Mouse (Mus musculus) kidney, embryonic 14.5 days (tissue): ENCODE data around the gene Acot7. TPM values are rescaled to one million over a fixed set of nuclear protein-coding genes. Genes with fewer than 3 reads are reported as not detected.
"Not testable (repeated sequence)": the region's sequence is repeated elsewhere in the genome, so short reads cannot be mapped to it uniquely, and the experiment has no call there.

Experiments used
- ATAC-seq: fragments of 200-750 bp; cut with Nextera tagmentation; 2 replicates; pipeline ENCODE4 v1.8.0; 2017; ENCODE audit warnings: moderate number of reproducible peaks, mild to moderate bottlenecking, moderate TSS enrichment, moderate library complexity; ENCODE audit not compliant: low FRiP score, low TSS enrichment
- H3K27ac ChIP-seq: fragments of 300-500 bp; sonication (generic); 2 replicates; pipeline ENCODE4 v1.5.1; 2014; ENCODE audit warnings: low read depth, mild to moderate bottlenecking, low read length, moderate library complexity, mixed read lengths
- H3K27me3 ChIP-seq: fragments of 300-500 bp; sonication (generic); 2 replicates; pipeline ENCODE4 v1.6.1; 2014; ENCODE audit warnings: mild to moderate bottlenecking, low read length; ENCODE audit not compliant: control insufficient read depth, insufficient read depth
- H3K36me3 ChIP-seq: fragments of 300-500 bp; sonication (generic); 2 replicates; pipeline ENCODE4 v1.6.1; 2014; ENCODE audit warnings: low read length, mixed read lengths; ENCODE audit not compliant: control insufficient read depth, insufficient read depth
- H3K4me1 ChIP-seq: fragments of 300-500 bp; sonication (generic); 2 replicates; pipeline ENCODE4 v1.6.1; 2014; ENCODE audit warnings: low read length, mixed read lengths; ENCODE audit not compliant: control insufficient read depth, insufficient read depth
- H3K4me2 ChIP-seq: fragments of 300-500 bp; sonication (generic); replicated peaks from 2 replicates; pipeline ENCODE4 v1.6.1; 2014; ENCODE audit warnings: low read depth, mild to moderate bottlenecking, low read length
- H3K4me3 ChIP-seq: fragments of 300-500 bp; sonication (generic); 2 replicates; pipeline ENCODE4 v1.5.1; 2014; ENCODE audit warnings: mild to moderate bottlenecking, low read length
- H3K9ac ChIP-seq: fragments of 300-500 bp; sonication (generic); 2 replicates; pipeline ENCODE4 v1.6.1; 2014; ENCODE audit warnings: low read depth, mild to moderate bottlenecking, low read length, moderate library complexity
- H3K9me3 ChIP-seq: fragments of 300-500 bp; sonication (generic); 2 replicates; pipeline ENCODE4 v1.6.1; 2016; ENCODE audit warnings: low read length; ENCODE audit not compliant: control insufficient read depth
- WGBS: fragments of 180-500 bp; shearing (Covaris S2); extraction: QIAGEN DNeasy Blood & Tissue Kit; methylation state at CpG from one replicate; pipeline ENCODE4 v1.1.7; 2014; 5-methylcytosine and 5-hydroxymethylcytosine counted together
- polyA plus RNA-seq: library from polyadenylated mRNA; unstranded; fragments of >200 nt; fragmentation: Nextera tagmentation; extraction: Ambion mirVana; gene quantifications from 2 replicates; pipeline ENCODE4 v1.2.1, GENCODE M21; 2014

Acot7 gene
- polyA plus RNA-seq, 1 experiment from 2014 or later, result 64.4 TPM

GRCm38 (mm10) chr4:152230331-152230730, 52.4 kb downstream of the Acot7 start:
- peaks cover 25% of the 10 kb centered on the region for H3K4me1 ChIP-seq
- not testable (repeated sequence) for ATAC-seq, H3K27me3 ChIP-seq, H3K4me3 ChIP-seq, H3K36me3 ChIP-seq, H3K9me3 ChIP-seq, H3K4me2 ChIP-seq, H3K9ac ChIP-seq, H3K27ac ChIP-seq
- WGBS, result 37% methylated on average over 4 of the region's 4 CpGs

GRCm38 (mm10) chr4:152231326-152231725, 53.4 kb downstream of the Acot7 start:
- H3K4me3 ChIP-seq, result no peak overlapping the region
- H3K27me3 ChIP-seq, result no peaks in the 10 kb centered on the region
- H3K9me3 ChIP-seq, result no peaks in the 10 kb centered on the region
- ATAC-seq, result no peak
- H3K4me2 ChIP-seq, result no peak overlapping the region
- peaks cover 25% of the 10 kb centered on the region for H3K4me1 ChIP-seq
- H3K9ac ChIP-seq, result no peak overlapping the region
- no peaks in the 10 kb centered on the region; the same call in 1 of the 2 replicates for H3K36me3 ChIP-seq
- 43% methylated on average over 7 of the region's 7 CpGs for WGBS
- H3K27ac ChIP-seq, result no peak overlapping the region

GRCm38 (mm10) chr4:152232411-152232903, 54.5 kb downstream of the Acot7 start:
- Histone ChIP-seq H3K27me3 (no peaks in the 10 kb centered on the region), H3K4me3 (no peak overlapping the region), H3K4me2 (no peak overlapping the region), H3K9me3 (no peaks in the 10 kb centered on the region), H3K27ac (no peak overlapping the region), H3K9ac (no peak overlapping the region), H3K4me1 (peaks cover 25% of the 10 kb centered on the region), H3K36me3 (no peaks in the 10 kb centered on the region; the same call in 1 of the 2 replicates)
- WGBS, result 79% methylated on average over 4 of the region's 4 CpGs
- ATAC-seq, result no peak

- Histone ChIP-seq H3K27me3 (no peaks in the 10 kb centered on the region), H3K36me3 (no peaks in the 10 kb centered on the region; the same call in 1 of the 2 replicates), H3K27ac (no peak overlapping the region), H3K4me2 (no peak overlapping the region), H3K9ac (no peak overlapping the region), H3K9me3 (no peaks in the 10 kb centered on the region), H3K4me1 (no peaks in the 10 kb centered on the region), H3K4me3 (no peak overlapping the region)
- 80% methylated on average over 4 of the region's 4 CpGs for WGBS
- ATAC-seq, result no peak
These were observed 62.0 kb downstream of the Acot7 start for GRCm38 (mm10) chr4:152239974-152240373.

- Histone ChIP-seq H3K27ac (no peak overlapping the region), H3K4me1 (no peaks in the 10 kb centered on the region), H3K9me3 (no peaks in the 10 kb centered on the region), H3K4me3 (no peak overlapping the region), H3K36me3 (no peaks in the 10 kb centered on the region; the same call in 1 of the 2 replicates), H3K27me3 (no peaks in the 10 kb centered on the region), H3K4me2 (no peak overlapping the region), H3K9ac (no peak overlapping the region)
- ATAC-seq, result no peak
- WGBS, result 87% methylated on average over 9 of the region's 9 CpGs
These were observed 65.4 kb downstream of the Acot7 start for GRCm38 (mm10) chr4:152243241-152243891.

- no peak overlapping the region for H3K27ac ChIP-seq
- H3K36me3 ChIP-seq, result no peaks in the 10 kb centered on the region; the same call in 1 of the 2 replicates
- no peak overlapping the region for H3K9ac ChIP-seq
- H3K27me3 ChIP-seq, result no peaks in the 10 kb centered on the region
- no peak overlapping the region for H3K4me2 ChIP-seq
- WGBS, result 92% methylated on average over 8 of the region's 8 CpGs
- no peak overlapping the region for H3K4me3 ChIP-seq
- H3K4me1 ChIP-seq, result no peaks in the 10 kb centered on the region
- no peaks in the 10 kb centered on the region for H3K9me3 ChIP-seq
- no peak for ATAC-seq
These were observed 66.0 kb downstream of the Acot7 start for GRCm38 (mm10) chr4:152243969-152244368.

GRCm38 (mm10) chr4:152244545-152245522, 66.9 kb downstream of the Acot7 start:
- Histone ChIP-seq H3K4me3 (no peak overlapping the region), H3K4me2 (no peak overlapping the region), H3K36me3 (no peaks in the 10 kb centered on the region; the same call in 1 of the 2 replicates), H3K9ac (no peak overlapping the region), H3K4me1 (no peaks in the 10 kb centered on the region), H3K9me3 (no peaks in the 10 kb centered on the region), H3K27ac (no peak overlapping the region), H3K27me3 (no peaks in the 10 kb centered on the region)
- no peak for ATAC-seq
- 64% methylated on average over 11 of the region's 11 CpGs for WGBS

GRCm38 (mm10) chr4:152246011-152246410, 68.1 kb downstream of the Acot7 start:
- Histone ChIP-seq H3K4me3 (no peak overlapping the region), H3K4me2 (no peak overlapping the region), H3K9me3 (no peaks in the 10 kb centered on the region), H3K36me3 (no peaks in the 10 kb centered on the region), H3K9ac (no peak overlapping the region), H3K27me3 (no peaks in the 10 kb centered on the region), H3K4me1 (no peaks in the 10 kb centered on the region), H3K27ac (no peak overlapping the region)
- ATAC-seq, result no peak
- WGBS, result 81% methylated on average over 6 of the region's 6 CpGs

- no peaks in the 10 kb centered on the region for H3K4me1 ChIP-seq
- no peaks in the 10 kb centered on the region for H3K36me3 ChIP-seq
- no peaks in the 10 kb centered on the region for H3K27me3 ChIP-seq
- no peak overlapping the region for H3K4me2 ChIP-seq
- H3K9ac ChIP-seq, result no peak overlapping the region
- H3K27ac ChIP-seq, result no peak overlapping the region
- H3K4me3 ChIP-seq, result no peak overlapping the region
- H3K9me3 ChIP-seq, result no peaks in the 10 kb centered on the region
- WGBS, result 80% methylated on average over 3 of the region's 3 CpGs
- no peak for ATAC-seq
These were observed 69.3 kb downstream of the Acot7 start for GRCm38 (mm10) chr4:152247195-152247594.
